Mouse (Mus musculus): ENCODE data around the gene Olfr432. TPM values are rescaled to one million over a fixed set of nuclear protein-coding genes. Genes with fewer than 3 reads are reported as not detected.

Gene Olfr432
- not detected in 2 replicates for polyA plus RNA-seq (2012)

DNA sequence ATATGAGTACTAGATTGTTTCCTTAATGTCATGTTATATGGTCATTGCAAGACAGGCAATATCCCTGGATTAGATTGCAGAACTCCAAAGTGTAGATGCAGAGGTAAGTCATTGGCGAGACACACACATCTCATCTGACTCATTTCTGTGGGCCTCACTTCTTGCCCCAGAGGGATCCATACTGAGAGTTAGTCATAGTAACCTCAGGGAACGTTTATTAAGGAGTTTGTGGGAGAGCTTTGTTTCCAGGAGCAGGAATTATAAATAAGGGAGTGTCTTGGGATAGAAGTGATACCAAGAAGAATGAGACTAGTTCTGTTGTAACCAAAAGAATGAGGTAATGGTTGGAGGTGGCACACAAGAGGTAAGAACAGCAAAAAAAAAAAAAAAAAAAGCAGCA is at the start of gene Olfr432:
Gene Olfr432 (plus strand): TSS at position 313 of the 400 bp plus-strand sequence.
- TF ChIP-seq GATA1 (IDR thresholded peaks at IDR 0.05; ENCODE audit: low read length), result no peak

DNA sequence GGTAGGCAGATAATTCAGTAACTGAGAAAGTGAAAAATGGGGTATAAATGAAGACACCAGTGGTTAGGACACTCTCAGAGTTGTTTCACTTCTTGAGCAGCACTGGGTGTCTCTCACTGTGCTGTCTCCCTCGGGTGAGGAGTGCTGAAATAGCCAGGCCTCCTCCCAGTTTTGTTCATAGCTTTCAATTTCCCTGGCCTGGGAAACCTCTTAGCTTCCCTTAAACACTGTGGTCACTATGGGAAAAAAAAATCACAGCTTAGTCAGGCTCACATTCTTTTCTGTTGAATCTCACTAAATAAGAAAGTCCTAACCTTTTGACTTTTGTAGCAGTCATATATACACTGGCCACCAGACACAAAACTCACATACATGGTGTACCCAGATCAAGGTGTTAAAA is 17.3 kb upstream of the Olfr432 start, which contains the start of gene Ifi205:
Gene Ifi205 (minus strand): TSS at position 113 of the 400 bp plus-strand sequence.
- TF ChIP-seq GATA1 (IDR thresholded peaks at IDR 0.05; ENCODE audit: low read length), result no peak

DNA sequence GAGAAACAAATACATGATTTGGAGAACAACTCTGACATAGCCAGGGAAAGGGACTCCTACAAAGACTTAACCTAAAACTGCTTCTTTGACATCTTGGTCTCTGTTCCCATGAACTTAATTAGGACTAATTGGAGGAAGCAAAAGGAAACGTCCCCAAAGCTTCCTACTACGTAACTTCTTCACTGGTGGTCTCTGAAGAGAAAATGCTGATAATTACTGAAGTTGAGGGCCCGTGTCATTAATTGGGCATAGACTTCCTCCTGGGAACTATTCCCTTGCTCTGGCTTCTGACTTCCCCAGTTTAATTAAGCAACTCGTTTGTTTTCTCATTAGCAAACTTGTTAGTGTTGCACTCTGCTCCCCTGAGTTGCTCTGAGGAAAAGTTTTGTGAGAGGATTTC is 13.2 kb upstream of the Olfr432 start:
- no peak for TF ChIP-seq GATA1 (IDR thresholded peaks at IDR 0.05; ENCODE audit: low read length)

DNA sequence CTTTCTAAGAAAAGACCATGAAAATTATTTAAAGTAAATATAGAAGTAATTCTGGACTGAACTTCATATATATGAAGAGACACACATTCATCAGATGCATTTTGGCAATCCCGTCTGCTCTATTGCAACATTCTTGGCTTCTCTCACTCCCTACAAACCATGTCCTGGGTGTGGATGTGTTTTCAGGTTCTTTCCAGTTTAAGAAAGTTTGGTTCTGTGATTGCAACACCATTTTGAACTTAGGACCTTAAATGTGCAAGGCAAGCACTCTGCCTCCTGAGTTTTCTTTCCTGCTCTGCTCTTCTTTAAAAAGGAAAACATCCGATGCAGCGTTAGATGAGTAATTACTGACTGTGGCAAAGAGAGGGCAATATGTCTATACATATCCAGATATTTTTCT is 10.5 kb upstream of the Olfr432 start:
- no peak for TF ChIP-seq GATA1 (IDR thresholded peaks at IDR 0.05; ENCODE audit: low read length)

DNA sequence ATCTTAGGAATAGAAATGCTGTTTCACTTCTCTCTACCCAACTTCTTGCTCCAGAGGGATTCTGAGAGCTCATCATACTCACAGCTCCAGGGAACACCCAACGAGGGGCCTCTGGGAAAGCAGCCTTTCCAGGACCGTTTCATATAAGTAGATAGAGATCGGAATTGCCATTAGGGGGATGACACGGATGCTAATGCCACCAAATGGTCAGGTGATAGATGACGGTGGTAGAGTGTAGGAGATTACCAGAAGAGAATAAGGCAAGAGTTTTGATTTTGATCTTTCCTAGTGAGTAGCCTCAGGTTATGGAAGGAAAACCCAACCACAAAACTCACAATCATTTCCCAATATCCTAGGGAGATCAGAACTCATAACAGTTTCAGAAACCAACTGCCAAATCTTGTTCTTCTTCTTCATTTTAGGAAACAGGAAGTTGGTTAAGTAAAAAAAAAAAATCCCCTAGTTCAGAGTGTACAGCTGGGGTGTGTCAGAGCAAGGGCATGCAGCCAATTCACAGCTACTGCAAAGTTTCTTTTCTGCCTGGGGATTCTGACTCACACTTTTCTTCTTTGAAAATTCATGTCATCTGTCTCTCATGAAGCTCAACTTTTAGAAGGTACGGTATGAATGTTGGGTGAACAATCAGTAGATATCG is 8.4 kb upstream of the Olfr432 start, which contains the start of gene Olfr433:
Gene Olfr433 (plus strand): TSS at position 183 of the 655 bp plus-strand sequence.
- TF ChIP-seq GATA1 (IDR thresholded peaks at IDR 0.05; ENCODE audit: low read length), result no peak

DNA sequence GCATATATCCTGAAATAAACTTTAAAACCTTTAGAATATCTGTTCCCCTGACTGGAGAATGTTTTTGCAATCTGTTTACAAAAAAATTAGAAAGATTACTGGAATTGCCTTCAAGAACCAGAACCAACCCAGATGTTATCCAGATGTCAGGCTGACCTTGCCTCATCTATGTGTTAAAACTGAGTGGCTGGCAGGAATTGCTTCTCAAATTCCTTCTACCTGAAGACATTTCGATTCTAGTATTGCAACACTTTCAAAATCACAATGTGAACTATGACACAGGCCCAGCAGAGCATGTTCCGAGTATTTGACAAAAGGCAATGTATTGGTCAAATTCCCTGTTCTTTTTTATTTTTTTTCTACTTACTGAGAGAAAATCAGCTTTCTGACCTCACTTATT is 4.6 kb upstream of the Olfr432 start:
- no peak for TF ChIP-seq GATA1 (IDR thresholded peaks at IDR 0.05; ENCODE audit: low read length)

DNA sequence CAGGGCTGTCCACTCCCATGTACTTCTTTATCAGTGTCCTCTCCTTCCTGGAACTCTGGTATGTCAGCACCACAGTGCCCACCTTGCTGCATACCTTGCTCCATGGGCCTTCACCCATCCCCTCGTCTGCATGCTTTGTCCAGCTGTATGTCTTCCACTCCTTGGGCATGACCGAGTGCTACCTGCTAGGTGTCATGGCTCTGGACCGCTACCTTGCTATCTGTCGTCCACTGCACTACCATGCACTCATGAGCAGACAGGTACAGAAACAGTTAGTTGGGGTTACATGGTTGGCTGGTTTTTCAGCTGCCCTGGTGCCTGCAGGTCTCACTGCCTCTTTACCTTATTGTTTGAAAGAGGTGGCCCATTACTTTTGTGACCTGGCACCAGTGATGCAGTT is 1.5 kb downstream of the Olfr432 start:
- TF ChIP-seq GATA1 (IDR thresholded peaks at IDR 0.05; ENCODE audit: low read length), result no peak

DNA sequence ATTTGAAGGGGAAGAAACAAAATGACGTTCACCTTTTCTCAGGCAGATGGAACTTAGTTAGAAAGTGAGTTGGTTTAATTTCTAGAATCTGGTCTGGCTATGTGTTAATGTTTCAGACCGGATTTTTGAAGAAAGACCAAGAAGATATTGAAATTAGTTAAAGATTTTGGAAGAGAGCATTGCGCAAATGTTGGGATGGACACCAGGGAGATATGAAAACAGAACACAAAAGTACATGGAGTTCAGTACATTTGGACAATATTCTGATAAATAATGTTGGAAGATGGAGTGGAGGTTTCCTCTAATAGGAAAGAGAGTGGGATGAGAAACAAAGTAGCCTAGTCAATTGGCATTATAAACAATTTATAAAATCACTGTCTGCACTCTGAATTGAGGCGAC is 2.5 kb downstream of the Olfr432 start:
- no peak for TF ChIP-seq GATA1 (IDR thresholded peaks at IDR 0.05; ENCODE audit: low read length)

DNA sequence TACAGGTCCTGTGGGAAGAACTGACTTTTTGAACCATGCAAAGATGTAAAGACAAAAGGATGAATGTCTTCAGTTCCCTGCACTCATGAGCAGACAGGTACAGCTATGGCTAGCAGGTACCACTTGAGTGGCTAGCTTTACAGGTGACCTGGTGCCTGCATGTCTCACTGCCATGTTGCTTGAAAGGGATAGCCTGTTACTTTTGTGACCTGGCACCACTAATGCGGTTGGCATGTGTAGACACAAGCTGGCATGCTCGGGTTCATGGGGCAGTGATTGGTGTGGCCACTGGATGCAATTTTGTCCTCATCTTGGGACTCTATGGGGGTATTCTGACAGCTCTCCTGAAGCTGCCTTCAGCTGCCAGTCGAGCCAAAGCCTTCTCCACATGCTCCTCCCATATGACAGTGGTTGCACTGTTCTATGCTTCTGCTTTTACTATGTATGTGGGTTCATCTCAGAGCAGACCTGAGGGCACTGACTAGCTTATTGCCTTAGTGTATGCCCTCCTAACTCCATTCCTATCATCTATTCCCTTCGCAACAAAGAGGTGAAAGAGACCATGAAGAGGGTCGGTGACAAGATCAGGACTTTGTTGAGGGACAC is 3.0 kb downstream of the Olfr432 start:
- TF ChIP-seq GATA1 (IDR thresholded peaks at IDR 0.05; ENCODE audit: low read length), result no peak

DNA sequence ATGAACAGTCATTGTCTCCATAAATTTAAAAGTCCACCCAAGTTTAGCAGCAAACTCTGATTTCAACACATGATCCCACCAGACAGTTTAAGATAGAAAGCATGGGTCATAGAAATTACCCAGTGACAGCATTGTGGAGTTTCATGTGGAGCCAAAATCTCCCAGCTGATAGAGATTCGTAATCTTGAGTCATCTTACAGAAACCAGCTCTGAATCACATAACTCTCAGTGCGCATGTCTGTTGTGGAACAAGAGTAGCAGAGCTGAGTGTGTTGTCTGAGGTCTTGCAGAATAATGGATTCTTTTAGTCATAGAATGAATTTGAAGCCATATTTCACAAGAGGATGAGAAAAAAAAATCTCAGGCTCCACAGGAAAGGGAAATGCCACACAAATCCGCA is 4.0 kb downstream of the Olfr432 start:
- no peak for TF ChIP-seq GATA1 (IDR thresholded peaks at IDR 0.05; ENCODE audit: low read length)

DNA sequence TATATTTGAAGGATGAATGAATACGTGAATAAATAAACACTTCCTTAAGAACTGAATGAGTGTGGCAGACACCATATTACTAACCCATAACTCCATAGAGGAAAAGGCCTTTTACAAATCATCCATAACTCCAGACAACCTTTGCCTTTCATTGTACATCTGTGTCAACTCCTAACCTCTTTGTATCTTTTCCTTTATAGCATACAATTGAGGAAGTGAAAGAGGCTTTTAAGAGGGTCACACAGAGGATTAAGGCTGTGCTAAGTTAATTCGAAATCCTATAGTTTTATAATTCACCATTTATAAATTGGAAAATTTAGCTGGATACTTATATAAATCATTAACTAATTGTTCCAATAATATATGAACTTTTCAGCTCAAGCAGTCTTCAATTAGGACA is 6.2 kb downstream of the Olfr432 start:
- no peak for TF ChIP-seq GATA1 (IDR thresholded peaks at IDR 0.05; ENCODE audit: low read length)

DNA sequence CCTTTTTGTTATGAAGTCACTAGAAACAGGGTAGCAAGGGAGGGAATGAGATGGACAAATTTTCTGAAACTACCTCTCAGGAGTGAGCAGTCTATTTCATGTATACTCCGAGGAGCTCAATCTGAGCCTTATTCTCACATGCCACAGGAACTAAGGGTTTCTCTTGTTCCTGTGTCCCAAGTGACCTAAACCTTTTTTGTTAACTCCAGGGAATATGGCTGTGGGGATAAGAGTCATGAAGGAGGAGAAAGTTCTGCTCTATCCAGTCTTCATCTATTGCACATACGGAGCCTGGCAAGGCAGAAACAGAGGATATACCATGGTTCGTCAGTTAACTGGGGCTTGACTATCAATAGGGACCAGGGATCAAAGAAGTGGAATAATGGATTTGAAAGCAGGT is 17.3 kb downstream of the Olfr432 start, which contains the start of gene Olfr430:
Gene Olfr430 (plus strand): TSS at position 301 of the 400 bp plus-strand sequence.
- no peak for TF ChIP-seq GATA1 (IDR thresholded peaks at IDR 0.05; ENCODE audit: low read length)

DNA sequence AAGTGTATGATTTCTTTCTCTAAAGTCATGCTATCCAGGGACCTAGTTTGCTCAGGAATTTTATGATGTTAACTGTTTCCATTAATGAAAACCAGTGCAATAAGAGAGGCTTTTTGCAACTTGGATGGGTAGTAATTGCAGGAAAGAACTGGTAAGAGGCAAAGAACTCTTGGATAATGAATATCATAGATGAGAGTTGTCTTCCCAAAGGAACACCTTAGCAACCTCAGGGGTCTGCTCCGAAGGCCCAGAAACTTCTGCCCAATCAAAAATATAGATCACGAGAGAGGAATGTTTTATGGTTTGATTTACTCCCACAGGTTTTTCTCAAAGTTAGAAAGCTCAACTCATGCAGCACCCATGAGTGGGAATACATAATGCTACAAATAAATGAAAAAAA is 35.0 kb downstream of the Olfr432 start, which contains the start of gene Olfr429:
Gene Olfr429 (plus strand): TSS at position 301 of the 400 bp plus-strand sequence.
- no peak for TF ChIP-seq GATA1 (IDR thresholded peaks at IDR 0.05; ENCODE audit: low read length)

DNA sequence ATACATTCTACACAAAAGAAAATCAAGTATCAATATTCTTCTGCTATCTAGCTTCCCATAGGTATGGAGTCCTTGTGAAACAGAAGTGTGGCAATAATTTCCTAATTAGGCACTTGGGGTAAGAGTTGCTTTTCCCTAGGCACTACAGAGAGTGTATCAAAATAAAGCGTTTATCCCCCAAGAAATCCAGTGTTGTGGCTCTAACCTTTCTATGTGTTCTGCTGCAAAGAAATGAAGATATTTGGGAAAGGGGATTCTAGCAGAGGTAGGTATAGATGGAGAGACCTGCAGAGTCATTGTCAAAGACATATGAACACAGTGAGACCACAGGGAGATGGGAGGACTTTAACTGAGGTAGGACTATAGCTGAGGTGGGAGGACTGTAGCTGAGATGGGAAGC is 47.6 kb downstream of the Olfr432 start, which contains the start of gene Olfr427:
Gene Olfr427 (plus strand): TSS at position 301 of the 400 bp plus-strand sequence.
- TF ChIP-seq GATA1 (IDR thresholded peaks at IDR 0.05; ENCODE audit: low read length), result no peak

DNA sequence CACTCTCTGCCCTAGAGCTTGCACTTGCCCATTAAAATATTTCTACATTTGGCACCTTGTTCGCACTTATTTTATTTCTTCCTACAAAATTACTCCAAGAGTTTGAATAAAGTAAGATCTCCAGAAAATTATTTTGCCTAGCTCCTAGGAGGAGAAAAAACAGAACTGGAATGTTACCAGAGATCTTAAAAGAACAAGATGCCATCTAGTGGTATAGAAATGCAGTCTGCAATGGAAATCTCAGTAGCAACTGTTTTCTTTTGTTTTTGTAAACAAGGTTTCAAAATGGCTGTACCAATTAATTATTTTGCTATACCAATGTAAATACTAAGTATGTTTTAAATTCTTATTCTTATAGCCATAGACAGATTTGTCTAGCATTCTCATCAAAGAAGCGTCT is 54.7 kb downstream of the Olfr432 start:
- TF ChIP-seq GATA1 (IDR thresholded peaks at IDR 0.05; ENCODE audit: low read length), result no peak

Other genes starting within 250 kb of the Olfr432 start
- not detected in 2 replicates for gene Ifi211, start 136.2 kb upstream of the Olfr432 start, polyA plus RNA-seq (2012)
- not detected in 2 replicates for gene Mndal, start 106.7 kb upstream of the Olfr432 start, polyA plus RNA-seq (2012)
- gene Ifi203, start 106.5 kb upstream of the Olfr432 start, polyA plus RNA-seq (2012), result not detected in 2 replicates
- gene Ifi202b, start 66.5 kb upstream of the Olfr432 start, polyA plus RNA-seq (2012), result not detected in 2 replicates
- not detected in 2 replicates for gene Ifi205, start 17.4 kb upstream of the Olfr432 start, polyA plus RNA-seq (2012)
- gene Olfr433, start 8.5 kb upstream of the Olfr432 start, polyA plus RNA-seq (2012), result not detected in 2 replicates
- not detected in 2 replicates for gene Olfr430, start 17.4 kb downstream of the Olfr432 start, polyA plus RNA-seq (2012)
- not detected in 2 replicates for gene Olfr429, start 35.1 kb downstream of the Olfr432 start, polyA plus RNA-seq (2012)
- not detected in 2 replicates for gene Olfr427, start 47.7 kb downstream of the Olfr432 start, polyA plus RNA-seq (2012)
- not detected in 2 replicates for gene Olfr231, start 72.0 kb downstream of the Olfr432 start, polyA plus RNA-seq (2012)
- not detected in 2 replicates for gene Olfr424, start 82.3 kb downstream of the Olfr432 start, polyA plus RNA-seq (2012)
- not detected in 2 replicates for gene Olfr420, start 106.4 kb downstream of the Olfr432 start, polyA plus RNA-seq (2012)
- 2.9 and 3.0 TPM in 2 replicates for gene Spta1, start 123.6 kb downstream of the Olfr432 start, polyA plus RNA-seq (2012)
- gene Olfr419, start 202.9 kb downstream of the Olfr432 start, polyA plus RNA-seq (2012), result not detected in 2 replicates

All from G1E-ER4 (cell line).